Comparison of ENCODE assay signal across 10 mouse cellular contexts in genomic region chr1:38436471-38437340, GRCm38 (mm10).
DNase-seq lines count a peak whose midpoint lies in the region; ATAC-seq lines count a peak whose summit lies in the region.
"Had no signal": no experiment of that assay in that cellular context is flagged by ENCODE, and none has a peak within 500 bp of the region (broad histone marks: within the 10 kb centered on the region; RNA-seq: fewer than 3 reads in every experiment).

No protein-coding gene starts in this region.

- no peak for ATAC-seq in midbrain, embryonic 13.5 days
- ATAC-seq in midbrain, embryonic 14.5 days (ENCODE audit: low FRiP score, low TSS enrichment), result no peak
- no peak for ATAC-seq in hindbrain, embryonic 12.5 days (ENCODE audit: low FRiP score)
- no peak for ATAC-seq in megakaryocyte-erythroid progenitor cell, adult 5-6 weeks (replicated peaks; ENCODE audit: low FRiP score, low TSS enrichment, poor library complexity, severe bottlenecking)

- peaks cover 58% of the 10 kb centered on the region for H3K4me1 ChIP-seq in midbrain, embryonic 13.5 days (replicated peaks)
- peaks cover 54% of the 10 kb centered on the region for H3K4me1 ChIP-seq in midbrain, embryonic 14.5 days (ENCODE audit: control insufficient read depth, insufficient read depth, low read length)
- peaks cover 52% of the 10 kb centered on the region for H3K4me1 ChIP-seq in hindbrain, embryonic 12.5 days

- 20% methylated on average over 12 of the region's 12 CpGs for WGBS in midbrain, embryonic 13.5 days
- WGBS in midbrain, embryonic 14.5 days, result 18% methylated on average over 12 of the region's 12 CpGs
- 18% methylated on average over 12 of the region's 12 CpGs for WGBS in hindbrain, embryonic 12.5 days

- H3K9me3 ChIP-seq in midbrain, embryonic 13.5 days, result no peaks in the 10 kb centered on the region
- no peaks in the 10 kb centered on the region for H3K9me3 ChIP-seq in midbrain, embryonic 14.5 days (ENCODE audit: control insufficient read depth, low read length)
- H3K9me3 ChIP-seq in hindbrain, embryonic 12.5 days (replicated peaks), result no peaks in the 10 kb centered on the region

- no peaks in the 10 kb centered on the region for H3K36me3 ChIP-seq in midbrain, embryonic 13.5 days
- H3K36me3 ChIP-seq in midbrain, embryonic 14.5 days (ENCODE audit: control insufficient read depth, insufficient read depth, low read length), result no peaks in the 10 kb centered on the region
- H3K36me3 ChIP-seq in hindbrain, embryonic 12.5 days, result no peaks in the 10 kb centered on the region

- H3K27ac ChIP-seq in midbrain, embryonic 13.5 days, result peak overlapping the region; percentile 2; the same call in 1 of the 2 replicates
- no peak overlapping the region for H3K27ac ChIP-seq in midbrain, embryonic 14.5 days (replicated peaks; ENCODE audit: low read depth, low read length)
- peak overlapping the region; percentile 55; the same call in 1 of the 2 replicates for H3K27ac ChIP-seq in hindbrain, embryonic 12.5 days

- H3K4me3 ChIP-seq in midbrain, embryonic 13.5 days (replicated peaks), result no peak overlapping the region
- H3K4me3 ChIP-seq in midbrain, embryonic 14.5 days (replicated peaks; ENCODE audit: low read depth, low read length), result no peak overlapping the region
- H3K4me3 ChIP-seq in hindbrain, embryonic 12.5 days, result no peak overlapping the region

- DNase-seq in heart, adult 9 months (ENCODE audit: low spot score in 2 of 2), result peak; percentile 3 to 5
- no peak for DNase-seq in heart, postnatal 36 days
- DNase-seq in midbrain, embryonic 14.5 days, result no peak
- DNase-seq in retina, embryonic 14.5 days (ENCODE audit: low spot score), result peak; percentile 47
- DNase-seq in layer of hippocampus, postnatal 14 days (ENCODE audit: low spot score in 2 of 2), result no peak
- DNase-seq: kidney, adult 11 months; thymus, postnatal 36 days had no signal

- intact Hi-C loops in heart, postnatal 36 days (cut with DNase I), result no loop called here

- H3K27me3 ChIP-seq in midbrain, embryonic 13.5 days, result no peaks in the 10 kb centered on the region
- H3K27me3 ChIP-seq in midbrain, embryonic 14.5 days (ENCODE audit: control insufficient read depth, insufficient read depth, low read length), result no peaks in the 10 kb centered on the region
- no peaks in the 10 kb centered on the region for H3K27me3 ChIP-seq in hindbrain, embryonic 12.5 days

- H3K9ac ChIP-seq in midbrain, embryonic 13.5 days (replicated peaks), result no peak overlapping the region
- H3K9ac ChIP-seq in midbrain, embryonic 14.5 days (replicated peaks; ENCODE audit: low read length), result no peak overlapping the region
- H3K9ac ChIP-seq in hindbrain, embryonic 12.5 days, result no peak overlapping the region

- H3K4me2 ChIP-seq in midbrain, embryonic 13.5 days (replicated peaks), result no peak overlapping the region
- no peak overlapping the region for H3K4me2 ChIP-seq in midbrain, embryonic 14.5 days (ENCODE audit: low read length)
- H3K4me2 ChIP-seq in hindbrain, embryonic 12.5 days (replicated peaks), result no peak overlapping the region

Comparison
In these comparisons a context has a peak if more than half of its experiments do, and no peak if none do; other contexts are left out.
1. DNase-seq: peak in heart, adult 9 months (2 of 2) and retina, embryonic 14.5 days (single experiment); none in heart, postnatal 36 days (0 of 2), midbrain, embryonic 14.5 days (single experiment) and layer of hippocampus, postnatal 14 days (0 of 2).